Mouse (Mus musculus): ENCODE measurements at regions not wholly inside any gene's neighbourhood (a gene's known extent, or its start where the extent isn't known, plus 50 kb on each side); places are given as distances from the start of the nearest gene placed in this dataset.

DNA sequence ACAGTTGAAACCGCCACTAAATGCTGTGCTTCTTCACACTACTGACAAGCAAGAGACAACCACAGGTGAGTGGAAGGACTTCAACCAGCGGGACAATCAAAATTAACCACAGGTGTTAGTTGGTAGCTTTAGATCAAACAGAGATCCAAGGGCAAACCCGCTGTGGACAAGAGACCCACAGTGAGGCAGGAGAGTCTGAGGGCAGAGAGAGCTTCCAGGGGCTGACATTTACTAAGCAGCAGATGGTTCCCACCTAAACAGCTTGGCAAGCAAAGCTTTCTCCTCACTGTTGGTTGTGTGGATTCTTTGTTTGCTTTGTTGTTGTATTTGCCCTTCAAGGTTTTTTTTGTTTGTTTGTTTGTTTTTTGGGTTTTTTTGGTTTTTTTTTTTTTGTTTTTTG, 227.9 kb upstream of the Akirin2 start:
- ATAC-seq (replicated peaks; ENCODE audit: low FRiP score, poor library complexity, severe bottlenecking) = no peak

DNA sequence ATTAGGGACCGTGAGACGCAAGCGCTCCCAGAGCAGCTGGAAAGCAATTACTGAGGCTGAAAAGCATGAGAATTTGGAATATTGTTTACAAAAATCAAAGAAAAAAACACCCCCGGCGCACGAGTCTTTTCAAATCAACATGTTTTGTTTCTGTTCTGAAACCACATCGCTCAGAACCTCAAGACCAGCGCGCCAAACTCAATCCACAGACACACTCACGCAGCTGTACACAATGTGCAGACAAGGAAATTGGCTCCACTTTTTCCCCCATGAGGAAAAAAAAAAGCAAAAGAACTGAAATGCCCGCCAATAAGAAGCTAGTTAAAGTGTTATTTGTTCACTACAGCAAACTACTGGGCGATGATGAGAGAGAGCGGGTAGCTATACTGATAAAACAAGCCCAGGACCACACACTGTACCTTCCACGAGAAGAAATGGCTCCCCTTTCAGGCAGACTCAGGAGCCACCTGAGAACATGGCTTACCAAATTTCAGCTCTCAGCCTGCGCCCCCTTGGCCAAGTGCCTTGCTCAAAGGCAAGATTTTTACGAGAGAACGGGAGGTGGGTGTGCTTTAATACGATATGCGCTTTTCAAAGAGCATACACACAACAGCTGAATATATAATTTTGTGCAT, 222.5 kb upstream of the Akirin2 start:
- no peak for ATAC-seq (replicated peaks; ENCODE audit: low FRiP score, poor library complexity, severe bottlenecking)

DNA sequence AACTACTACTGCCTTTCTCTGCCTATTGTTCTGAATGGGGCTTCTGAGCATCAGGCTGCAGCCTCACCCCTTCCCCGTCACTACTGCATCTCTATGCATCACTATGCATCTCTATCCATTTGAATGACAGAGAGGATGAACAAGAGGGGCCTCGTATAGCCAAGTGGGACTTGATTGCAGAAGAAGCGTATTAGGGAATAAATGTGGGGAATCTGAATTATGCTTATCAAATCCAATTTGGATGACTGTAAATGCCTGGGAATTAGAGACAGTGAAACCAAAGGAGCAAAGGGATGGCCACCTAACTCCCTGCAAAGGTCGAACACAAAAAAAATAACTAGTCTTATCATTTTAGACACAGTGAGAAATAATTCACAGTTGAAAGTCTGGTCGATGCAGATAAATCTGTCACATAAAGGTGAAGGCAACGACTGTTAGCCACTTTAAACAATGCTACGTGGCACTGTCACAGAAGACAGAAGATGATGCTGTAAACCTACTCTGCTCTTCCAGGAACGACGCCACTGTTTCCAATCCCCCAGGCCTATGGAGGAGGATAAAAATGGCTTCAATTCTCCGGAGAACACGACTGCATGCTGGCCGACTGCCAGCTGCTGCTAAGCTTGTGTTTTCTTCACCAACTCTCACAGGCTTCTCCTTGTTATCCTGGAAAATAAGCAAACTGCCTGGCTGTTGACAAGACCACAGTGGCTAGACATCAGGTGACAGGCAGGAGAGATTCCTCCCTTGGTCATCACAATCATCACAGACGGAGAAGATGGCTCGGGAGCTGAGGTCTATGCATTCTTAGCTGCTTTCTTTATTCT, 213.6 kb upstream of the Akirin2 start:
- ATAC-seq (replicated peaks; ENCODE audit: low FRiP score, poor library complexity, severe bottlenecking) = no peak

DNA sequence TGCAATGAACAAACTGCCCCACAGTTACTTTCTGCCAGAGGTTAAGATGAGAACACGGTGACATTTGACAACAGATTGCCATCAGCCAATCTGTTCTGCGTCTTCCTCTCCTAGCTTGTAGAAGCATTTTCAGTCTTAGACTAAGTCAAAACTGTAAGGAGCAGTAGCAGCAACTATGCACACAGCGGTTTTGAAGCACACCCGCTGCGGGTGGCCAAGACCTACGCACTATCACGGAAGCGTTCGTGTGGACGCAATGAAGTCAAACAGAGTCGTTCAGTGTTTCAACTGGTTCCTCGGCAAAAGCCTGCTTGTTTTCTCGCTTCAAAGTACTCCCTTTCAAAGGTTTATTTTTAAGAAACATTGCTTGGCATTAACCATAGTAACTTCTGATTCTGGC, 212.9 kb upstream of the Akirin2 start:
- no peak for ATAC-seq (replicated peaks; ENCODE audit: low FRiP score, poor library complexity, severe bottlenecking)

DNA sequence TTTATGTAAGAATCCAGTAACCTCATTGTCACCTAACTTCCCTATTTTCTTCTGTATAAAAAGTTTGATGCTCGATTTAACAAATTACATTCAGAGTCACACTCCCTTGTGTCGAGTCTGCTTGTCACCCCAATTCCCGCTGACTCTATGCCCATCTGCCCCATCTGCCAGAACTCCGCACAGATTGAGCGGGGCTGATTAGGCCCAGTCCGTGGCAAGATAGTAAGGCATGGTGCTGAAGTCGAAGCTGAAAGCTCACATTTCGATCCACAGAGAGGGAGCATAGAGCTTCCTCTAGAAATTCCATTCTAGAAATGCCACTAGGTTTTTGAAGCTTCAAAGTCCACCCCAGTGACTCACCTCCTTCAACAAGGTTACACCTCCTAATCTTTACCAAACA, 210.7 kb upstream of the Akirin2 start:
- no peak for ATAC-seq (replicated peaks; ENCODE audit: low FRiP score, poor library complexity, severe bottlenecking)

DNA sequence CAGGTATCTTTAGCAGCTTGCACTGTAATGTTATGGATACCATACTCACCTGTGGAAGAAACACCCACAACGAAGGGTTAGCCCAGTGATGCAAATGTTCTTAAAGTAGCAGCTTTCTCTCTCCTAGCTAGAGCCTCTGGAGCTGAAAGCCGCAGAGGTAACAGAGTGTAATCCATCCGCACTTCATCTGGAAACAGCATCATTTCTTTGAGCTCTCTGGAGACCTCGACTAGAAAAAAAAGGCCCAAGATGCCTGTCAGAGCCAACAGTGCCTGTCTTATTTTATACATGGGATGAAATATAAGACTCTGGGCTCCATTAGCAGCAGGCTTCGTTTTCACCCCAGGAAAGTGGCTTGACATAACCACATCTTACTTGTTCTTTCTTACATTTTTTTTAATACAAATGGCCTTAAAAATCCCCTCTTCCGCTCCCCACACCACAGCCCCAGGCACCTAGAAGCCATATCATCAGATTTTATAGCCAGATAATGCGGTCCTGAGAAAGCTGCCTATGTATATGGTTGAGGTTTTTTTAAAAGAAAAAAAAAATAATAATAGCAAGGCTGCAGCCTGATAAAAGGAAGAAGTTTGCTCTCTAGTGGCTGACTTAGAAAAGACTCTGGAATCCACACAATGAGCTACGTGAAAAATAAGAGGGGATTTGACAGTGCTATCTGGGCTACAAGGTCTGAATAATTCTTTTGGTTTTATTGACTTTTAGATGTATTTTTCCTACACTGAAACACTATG, 179.3 kb upstream of the Akirin2 start:
- no peak for ATAC-seq (replicated peaks; ENCODE audit: low FRiP score, poor library complexity, severe bottlenecking)

DNA sequence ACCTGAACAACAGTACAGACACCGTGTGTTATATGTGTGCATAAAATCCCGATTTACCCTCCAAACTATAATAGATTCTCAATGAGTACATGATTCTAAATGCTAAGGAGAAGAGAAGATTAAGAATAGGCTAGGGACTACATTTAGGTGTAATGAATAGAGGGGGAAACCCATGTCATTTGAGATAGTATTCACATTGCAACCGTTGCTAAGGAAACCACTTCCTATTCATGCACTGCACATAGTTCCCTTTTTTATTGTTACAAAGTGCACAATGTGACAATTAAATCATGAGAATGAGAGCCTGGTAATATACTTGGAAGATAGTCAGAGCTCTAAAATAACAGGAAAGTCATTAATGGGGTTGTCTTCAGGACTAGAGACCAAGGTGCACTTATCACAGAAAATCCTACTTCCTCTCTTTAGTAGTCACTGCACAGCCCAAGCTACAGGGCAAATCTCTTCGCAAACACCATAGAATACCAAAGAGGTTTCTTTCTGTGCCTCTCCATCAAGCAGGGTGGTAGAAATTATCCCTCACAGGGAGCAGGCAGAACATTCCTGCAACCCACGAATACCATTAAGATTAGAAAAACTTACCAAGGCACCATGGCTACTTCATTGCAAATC, 164.3 kb upstream of the Akirin2 start:
- ATAC-seq (replicated peaks; ENCODE audit: low FRiP score, poor library complexity, severe bottlenecking) = no peak

DNA sequence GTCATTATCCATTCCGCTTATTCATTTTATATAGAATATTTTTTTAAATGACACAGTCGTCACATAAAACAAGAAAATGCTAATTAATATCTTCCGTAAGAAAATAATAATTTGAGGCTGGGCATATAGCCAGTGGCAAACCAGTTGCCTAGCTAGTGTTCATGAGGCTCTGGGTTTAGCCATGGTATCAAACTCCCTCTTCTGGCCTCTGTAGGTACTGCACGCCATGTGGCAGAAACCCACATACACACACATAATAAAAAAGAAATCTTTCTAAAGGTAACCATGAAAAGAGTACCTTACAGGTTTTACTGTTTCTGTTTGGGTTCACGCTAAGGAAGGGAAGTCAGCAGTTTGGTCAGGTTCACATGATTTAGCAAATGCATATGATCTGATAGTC, 159.2 kb upstream of the Akirin2 start:
- ATAC-seq (replicated peaks; ENCODE audit: low FRiP score, poor library complexity, severe bottlenecking) = no peak

DNA sequence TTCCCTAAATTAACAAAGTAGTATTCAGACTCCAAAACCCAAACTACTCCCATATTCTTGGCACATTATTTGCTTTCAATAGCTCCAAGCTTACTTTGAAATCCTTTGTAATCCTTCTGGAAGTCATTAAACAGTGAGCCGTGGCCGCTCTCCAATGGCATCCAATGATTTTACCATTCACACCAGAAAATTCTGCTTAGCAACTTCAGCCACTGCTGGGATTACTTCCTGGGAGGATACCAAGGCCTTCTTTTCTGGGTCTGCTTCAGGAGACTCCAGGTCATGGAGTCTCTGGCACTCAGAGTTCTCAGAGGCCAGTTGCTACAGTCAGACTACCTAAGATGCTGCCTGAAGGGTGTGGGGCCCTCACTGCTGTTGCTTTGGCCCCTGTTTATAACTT, 147.7 kb upstream of the Akirin2 start:
- no peak for ATAC-seq (replicated peaks; ENCODE audit: low FRiP score, poor library complexity, severe bottlenecking)

DNA sequence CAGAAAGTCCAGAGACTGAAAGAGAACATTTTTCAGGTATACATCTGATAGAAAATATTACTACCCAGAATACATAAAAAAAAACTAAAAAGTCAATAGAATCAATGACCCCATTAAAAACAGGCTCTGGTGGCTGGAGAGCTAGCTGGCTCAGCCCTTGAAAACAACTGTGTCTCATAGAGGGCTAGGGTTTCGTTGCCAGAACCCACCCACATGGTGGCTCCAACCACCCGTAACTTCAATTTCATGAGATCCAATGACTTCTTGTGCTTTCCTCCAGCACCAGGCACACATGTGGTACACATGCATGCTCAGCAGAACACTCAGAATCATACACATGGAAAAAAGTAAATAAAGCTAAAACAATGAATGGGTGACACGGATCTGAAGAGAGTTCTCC, 143.6 kb upstream of the Akirin2 start:
- no peak for ATAC-seq (replicated peaks; ENCODE audit: low FRiP score, poor library complexity, severe bottlenecking)

DNA sequence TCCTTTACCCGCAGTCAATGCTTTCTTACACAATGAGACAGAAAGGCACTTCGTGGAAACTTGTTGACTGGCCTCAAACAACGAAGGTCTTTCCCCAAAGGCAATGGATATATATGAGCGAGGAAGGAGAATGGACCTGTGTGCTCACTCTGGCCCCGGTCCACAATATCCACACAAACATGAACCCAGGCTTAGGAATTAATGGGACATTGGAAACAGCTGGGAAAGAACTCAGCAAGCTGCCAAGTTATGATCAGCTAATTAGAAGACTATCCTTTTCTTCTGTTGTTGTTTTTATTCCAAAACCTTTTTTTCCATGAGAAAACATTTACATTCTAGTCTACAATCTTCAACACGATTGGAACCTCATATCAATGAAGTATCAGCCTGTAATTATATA, 129.8 kb upstream of the Akirin2 start:
- ATAC-seq (replicated peaks; ENCODE audit: low FRiP score, poor library complexity, severe bottlenecking) = no peak

DNA sequence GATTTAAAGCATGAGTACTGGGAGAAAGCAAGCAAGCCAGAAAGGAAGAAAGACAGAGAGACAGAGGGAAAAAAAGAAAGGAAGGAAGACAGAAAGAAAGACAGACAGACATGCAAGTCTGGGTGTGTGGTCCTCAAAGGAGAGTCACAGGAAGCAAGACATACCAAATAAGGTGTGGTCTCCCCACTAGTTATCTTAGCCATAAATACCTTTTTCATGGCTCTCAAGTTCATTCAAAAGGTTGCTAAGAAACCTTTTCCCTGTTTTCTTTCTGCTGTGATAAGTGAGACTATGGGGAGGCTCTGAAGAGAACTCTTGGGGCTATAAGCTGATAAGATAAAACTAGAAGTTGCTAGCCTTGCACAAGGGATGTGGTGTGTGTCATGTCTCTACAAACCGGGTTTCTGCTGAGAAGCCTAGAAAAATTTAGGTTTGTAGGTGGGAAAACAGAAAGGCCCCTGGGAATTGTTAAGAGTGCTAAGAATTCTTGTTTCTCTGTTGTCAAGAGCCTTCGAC, 126.5 kb upstream of the Akirin2 start:
- no peak for ATAC-seq (replicated peaks; ENCODE audit: low FRiP score, poor library complexity, severe bottlenecking)

DNA sequence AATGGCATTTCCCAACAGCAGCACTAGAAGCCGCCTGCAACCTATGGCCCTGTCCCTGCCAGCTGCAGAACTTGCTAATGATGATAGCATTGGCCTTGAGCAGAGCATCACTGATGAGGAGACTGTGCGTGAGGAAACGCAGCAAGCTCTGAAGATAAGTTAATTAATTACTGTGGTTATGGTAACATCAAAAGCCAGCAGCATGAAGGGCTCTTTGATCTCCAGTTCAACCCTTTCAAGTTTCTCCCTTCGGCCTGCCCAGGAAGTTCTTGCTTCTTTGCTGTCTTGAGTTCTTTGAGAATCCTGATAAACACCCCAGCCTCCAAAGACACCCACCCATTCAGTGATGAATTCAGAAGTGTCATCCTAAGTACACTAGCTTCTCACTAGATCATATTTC, 121.7 kb upstream of the Akirin2 start:
- ATAC-seq (replicated peaks; ENCODE audit: low FRiP score, poor library complexity, severe bottlenecking) = no peak

DNA sequence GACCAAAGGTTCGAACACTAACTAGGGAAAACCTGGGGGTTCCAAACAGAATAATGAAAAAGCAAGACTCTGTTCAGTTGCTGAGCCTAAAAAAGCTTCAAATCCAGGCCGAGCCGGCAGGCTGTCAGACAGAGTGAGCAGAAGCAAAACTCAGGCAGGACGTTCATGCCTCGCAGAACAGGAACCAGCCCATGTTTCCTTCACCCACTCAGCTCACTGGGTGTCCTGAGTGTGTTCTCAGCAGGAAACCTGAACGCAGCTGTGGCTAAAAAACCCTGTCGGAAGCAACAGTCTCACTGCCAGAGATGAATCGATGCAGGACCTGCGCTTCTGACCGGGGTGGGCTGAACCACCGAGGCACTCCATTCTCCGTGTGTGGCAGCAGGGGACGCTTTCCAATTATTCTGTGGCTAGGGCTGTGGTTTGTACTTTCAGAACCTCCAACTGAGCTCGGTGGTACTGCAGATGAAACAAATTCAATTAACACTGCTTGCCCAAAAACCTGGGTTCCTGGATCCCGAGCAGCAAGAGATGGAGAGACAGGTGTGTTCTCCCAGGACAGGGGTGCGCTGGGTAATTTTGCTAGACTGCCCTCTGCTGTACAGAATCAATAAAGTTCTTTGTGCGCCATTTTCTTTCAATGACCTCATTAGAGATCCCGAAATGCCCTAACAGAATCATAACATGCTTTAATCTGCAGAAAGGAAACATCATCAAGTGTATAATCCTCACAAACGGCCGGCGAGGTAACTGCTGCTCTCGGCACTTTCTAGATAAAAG, 121.1 kb upstream of the Akirin2 start:
- no peak for ATAC-seq (replicated peaks; ENCODE audit: low FRiP score, poor library complexity, severe bottlenecking)

DNA sequence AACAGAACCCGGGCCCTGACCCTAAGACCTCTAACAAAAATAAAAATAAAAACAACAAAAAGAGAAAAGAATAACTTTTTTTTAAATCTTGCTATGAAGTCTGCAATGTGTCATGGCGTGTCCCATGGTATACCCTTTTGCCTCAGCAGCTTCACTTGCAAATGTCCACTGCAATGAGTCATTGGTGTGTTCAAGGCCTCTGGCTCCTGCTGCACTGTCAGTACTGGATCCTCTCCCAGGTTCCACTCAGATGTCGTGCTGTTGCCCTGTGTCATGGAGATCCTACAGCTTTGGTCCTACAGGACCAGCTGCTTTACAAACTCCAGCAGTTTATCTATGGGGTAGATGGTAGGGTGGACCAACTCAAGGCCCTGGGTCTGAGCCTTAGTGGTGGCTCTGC, 113.4 kb upstream of the Akirin2 start:
- ATAC-seq (replicated peaks; ENCODE audit: low FRiP score, poor library complexity, severe bottlenecking) = no peak

DNA sequence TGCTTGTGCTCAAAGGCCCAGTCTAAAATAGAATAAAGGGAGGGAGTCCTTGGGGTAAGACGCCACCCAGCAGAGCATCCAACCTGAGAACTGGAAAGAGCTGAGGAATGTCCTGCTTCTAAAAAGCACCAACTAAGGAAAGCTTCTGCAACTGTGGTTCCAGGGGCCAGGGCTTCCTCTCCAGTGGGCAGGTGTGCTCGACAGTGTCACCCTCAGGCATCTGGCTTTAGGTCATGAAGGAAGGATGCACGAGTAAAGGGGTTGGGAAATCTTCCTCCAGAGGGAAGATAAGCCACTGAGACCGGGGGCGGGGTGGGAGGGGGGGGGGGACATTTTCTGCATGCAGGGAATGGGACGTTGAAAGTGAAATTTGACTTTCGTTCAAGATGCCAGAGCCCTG, 101.2 kb upstream of the Akirin2 start:
- ATAC-seq (replicated peaks; ENCODE audit: low FRiP score, poor library complexity, severe bottlenecking) = no peak

DNA sequence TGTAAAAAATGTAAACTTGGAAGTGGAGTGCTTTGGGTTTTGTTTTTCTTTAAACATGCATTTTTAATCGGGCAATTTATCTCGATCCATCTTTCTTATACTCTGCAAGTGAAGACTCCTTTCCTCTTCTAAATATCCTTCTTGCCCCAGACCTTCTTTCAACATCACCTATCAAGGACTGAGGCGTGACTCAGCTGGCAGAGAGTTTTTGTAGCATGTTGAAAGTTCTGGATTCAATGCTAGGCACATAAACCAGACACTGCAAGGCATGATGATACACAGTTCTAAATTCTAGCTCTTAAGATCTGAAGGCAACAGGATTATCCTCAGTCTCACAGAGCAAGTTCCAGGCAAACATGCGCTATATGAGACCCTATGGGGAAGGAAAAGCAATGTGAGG, 88.1 kb upstream of the Akirin2 start:
- no peak for ATAC-seq (replicated peaks; ENCODE audit: low FRiP score, poor library complexity, severe bottlenecking)

DNA sequence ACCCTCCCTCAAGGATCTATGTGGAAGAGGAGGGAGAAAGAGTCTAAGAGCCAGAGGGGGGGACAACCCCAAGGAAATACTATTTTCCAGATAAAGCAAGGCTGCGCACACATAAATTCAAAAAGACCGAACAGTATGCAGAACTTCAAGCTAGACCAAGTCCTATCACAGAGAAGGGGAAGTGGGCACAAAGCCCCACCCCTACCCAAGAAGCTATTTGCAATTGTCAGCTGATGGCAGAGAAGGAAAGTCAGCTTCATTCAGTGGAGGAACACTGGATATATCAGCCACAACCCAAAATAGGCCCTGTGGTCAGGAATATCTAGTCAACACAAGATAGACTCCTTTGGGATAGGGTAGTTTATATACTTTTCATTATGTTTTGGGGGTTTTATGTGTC, 84.9 kb upstream of the Akirin2 start:
- no peak for ATAC-seq (replicated peaks; ENCODE audit: low FRiP score, poor library complexity, severe bottlenecking)

DNA sequence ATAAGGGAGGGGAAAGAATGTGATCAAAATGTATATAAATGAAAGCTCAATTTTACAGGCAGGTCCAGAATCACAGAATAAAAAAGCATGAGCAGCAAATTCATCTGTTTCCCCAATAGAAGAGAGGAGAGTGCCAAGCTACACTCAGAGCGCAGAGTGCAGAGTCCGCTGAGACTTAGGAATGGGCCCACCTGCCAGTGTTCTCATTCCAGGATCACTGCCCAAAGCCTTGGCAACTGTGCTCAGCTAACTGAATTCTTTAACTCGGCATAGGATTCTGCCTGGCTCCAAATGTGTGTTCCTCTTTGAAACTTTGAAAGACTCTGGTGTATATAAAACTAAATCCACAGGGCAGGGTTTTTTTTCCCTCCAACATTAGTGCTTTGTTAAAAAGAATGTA, 84.4 kb upstream of the Akirin2 start:
- no peak for ATAC-seq (replicated peaks; ENCODE audit: low FRiP score, poor library complexity, severe bottlenecking)

DNA sequence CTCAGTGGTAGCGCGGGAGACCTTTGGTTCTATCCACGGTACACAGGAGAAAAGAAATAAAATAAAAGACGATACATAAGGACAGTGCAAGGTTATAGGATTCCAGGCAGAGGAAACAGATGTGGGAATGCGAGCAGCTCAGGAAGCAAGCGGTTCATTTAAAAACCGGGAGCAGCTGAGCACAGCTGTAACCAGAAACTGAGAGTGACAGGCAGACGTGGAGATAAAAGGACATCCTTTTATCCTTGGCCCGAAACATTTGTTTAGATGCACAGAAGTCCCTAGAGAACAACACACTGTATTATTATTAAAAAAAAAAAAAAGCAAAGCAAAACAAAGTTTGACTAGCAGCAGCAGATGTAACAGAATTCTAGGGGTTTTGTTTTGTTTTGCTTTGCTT, 82.6 kb upstream of the Akirin2 start:
- ATAC-seq (replicated peaks; ENCODE audit: low FRiP score, poor library complexity, severe bottlenecking) = no peak
